Mouse (Mus musculus) lung, postnatal 0 days (tissue): ENCODE results near the gene Arhgap18.
A peak's percentile ranks its signal among the peaks of the same experiment; 100 is the strongest.

ENCODE experiments used
- CTCF ChIP-seq: IDR thresholded peaks from 2 replicates; pipeline ENCODE4 v1.5.1; 2016; ENCODE audit warnings: antibody characterized with exemption, mild to moderate bottlenecking
- EP300 ChIP-seq: IDR thresholded peaks from 2 replicates; pipeline ENCODE4 v1.6.1; 2016; ENCODE audit warnings: antibody characterized with exemption, mild to moderate bottlenecking, control low read depth

GRCm38 (mm10) chr10:26772624-26773540, 19.7 kb downstream of the Arhgap18 start:
- no peak for TF ChIP-seq CTCF
- peak; percentile 27; the same call in 1 of the 2 replicates for TF ChIP-seq EP300
